Mouse (Mus musculus): ENCODE measurements around the gene Hnf1a. TPM values are rescaled to one million over a fixed set of nuclear protein-coding genes. Genes with fewer than 3 reads are reported as not detected.

The Hnf1a gene
- polyA plus RNA-seq, 1 experiment from 2014 or later, result not detected

DNA sequence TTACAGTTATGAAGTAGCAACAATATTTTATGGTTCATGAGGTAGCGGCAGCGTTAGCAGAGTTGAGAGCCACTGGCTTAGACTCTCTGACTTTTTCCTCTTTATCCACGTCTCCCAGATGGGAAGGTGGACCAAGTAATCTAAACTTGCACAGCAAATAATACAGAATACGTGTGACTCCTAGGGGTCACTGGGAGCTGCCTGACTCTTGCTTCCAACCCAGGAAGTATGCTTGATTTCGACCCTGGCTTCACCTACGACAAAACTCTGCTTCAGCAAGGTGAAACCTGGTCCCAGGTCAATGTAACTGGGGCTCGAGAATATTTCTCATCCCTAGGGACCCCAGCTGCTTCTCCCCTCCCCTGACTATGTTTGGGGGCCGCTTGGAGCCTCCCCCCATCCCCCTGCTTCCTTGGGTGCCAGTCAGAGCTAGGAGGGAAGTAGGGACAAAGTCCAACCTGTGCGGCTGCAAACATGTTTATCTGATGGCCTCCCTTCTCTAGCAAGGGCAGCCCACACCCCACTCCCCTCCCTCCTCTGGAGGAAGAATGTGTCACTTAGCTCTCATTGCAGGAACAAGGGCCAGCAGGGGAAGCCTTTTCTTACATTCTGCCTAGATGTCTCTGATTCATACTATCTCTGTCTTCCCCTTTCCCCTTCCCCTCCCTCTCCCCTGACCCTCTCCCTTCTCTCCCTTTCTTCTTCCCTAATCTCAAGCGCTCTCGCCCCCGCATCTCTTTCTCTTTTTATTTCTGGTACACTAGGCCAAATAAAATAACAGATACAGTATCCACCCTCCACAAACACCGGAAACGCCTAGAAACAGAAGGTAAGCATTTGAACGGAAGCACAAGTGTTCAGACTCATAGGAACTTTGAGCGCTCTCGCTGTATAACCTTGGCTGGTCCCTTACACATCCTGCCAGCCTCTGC, 5.7 kb downstream of the Hnf1a start:
- H3K9me3 ChIP-seq (ENCODE audit: control insufficient read depth, low read length), result no peaks in the 10 kb centered on the region
- DNase-seq (ENCODE audit: low spot score) (no peak), ATAC-seq (ENCODE audit: insufficient number of reproducible peaks, low FRiP score, low TSS enrichment, low read depth) (no peak)
- H3K9ac ChIP-seq (ENCODE audit: low read length), result no peak overlapping the region
- peaks cover 4% of the 10 kb centered on the region; the same call in 1 of the 2 replicates for H3K4me1 ChIP-seq (ENCODE audit: control insufficient read depth, insufficient read depth, low read length)
- H3K4me3 ChIP-seq (ENCODE audit: low read depth, low read length), result no peak overlapping the region
- no peaks in the 10 kb centered on the region for H3K27me3 ChIP-seq (ENCODE audit: control insufficient read depth, insufficient read depth, low read length)
- WGBS, result 65% methylated on average over 17 of the region's 17 CpGs
- H3K36me3 ChIP-seq (ENCODE audit: control insufficient read depth, insufficient read depth, low read length), result no peaks in the 10 kb centered on the region
- H3K27ac ChIP-seq (replicated peaks; ENCODE audit: low read depth, low read length), result no peak overlapping the region
- H3K4me2 ChIP-seq (ENCODE audit: low read depth, severe bottlenecking), result no peak overlapping the region

DNA sequence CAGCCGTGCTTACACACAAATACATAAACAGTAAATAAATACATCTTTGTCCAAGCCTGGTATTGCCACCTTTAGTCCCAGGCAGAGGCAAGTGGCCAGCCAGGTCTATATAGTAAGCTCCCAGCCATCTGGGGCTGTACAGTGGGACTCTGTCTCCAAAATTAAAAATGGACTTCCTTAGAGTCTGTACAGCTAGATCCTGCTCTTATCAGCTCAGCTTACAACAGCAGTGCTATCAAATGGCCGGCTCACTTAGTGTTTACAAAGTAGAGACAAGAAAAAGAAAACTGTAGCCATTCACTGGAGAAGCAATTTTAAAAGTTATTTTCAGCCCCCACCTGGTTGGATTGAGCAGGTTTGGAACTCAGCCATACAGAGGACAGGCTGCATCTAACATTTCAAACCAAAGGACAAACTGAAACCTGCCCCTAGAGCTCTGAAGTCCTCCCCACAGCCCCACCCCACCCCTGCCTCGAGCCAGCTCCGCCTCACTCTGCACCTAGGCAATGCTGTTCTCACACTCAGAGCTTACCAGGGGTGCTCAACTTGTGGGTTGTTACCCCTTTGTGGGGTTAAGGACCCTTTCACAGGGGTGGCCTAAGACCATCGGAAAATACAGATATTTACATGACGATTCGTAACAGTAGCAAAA, 6.5 kb downstream of the Hnf1a start:
- Histone ChIP-seq H3K27me3 (ENCODE audit: control insufficient read depth, insufficient read depth, low read length) (no peaks in the 10 kb centered on the region), H3K36me3 (ENCODE audit: control insufficient read depth, insufficient read depth, low read length) (no peaks in the 10 kb centered on the region), H3K4me3 (ENCODE audit: low read depth, low read length) (no peak overlapping the region), H3K9me3 (ENCODE audit: control insufficient read depth, low read length) (no peaks in the 10 kb centered on the region), H3K9ac (ENCODE audit: low read length) (no peak overlapping the region), H3K27ac (replicated peaks; ENCODE audit: low read depth, low read length) (no peak overlapping the region), H3K4me2 (ENCODE audit: low read depth, severe bottlenecking) (no peak overlapping the region), H3K4me1 (ENCODE audit: control insufficient read depth, insufficient read depth, low read length) (peaks cover 4% of the 10 kb centered on the region; the same call in 1 of the 2 replicates)
- ATAC-seq (ENCODE audit: insufficient number of reproducible peaks, low FRiP score, low TSS enrichment, low read depth) (no peak), DNase-seq (ENCODE audit: low spot score) (no peak)
- 62% methylated on average over 7 of the region's 7 CpGs for WGBS

DNA sequence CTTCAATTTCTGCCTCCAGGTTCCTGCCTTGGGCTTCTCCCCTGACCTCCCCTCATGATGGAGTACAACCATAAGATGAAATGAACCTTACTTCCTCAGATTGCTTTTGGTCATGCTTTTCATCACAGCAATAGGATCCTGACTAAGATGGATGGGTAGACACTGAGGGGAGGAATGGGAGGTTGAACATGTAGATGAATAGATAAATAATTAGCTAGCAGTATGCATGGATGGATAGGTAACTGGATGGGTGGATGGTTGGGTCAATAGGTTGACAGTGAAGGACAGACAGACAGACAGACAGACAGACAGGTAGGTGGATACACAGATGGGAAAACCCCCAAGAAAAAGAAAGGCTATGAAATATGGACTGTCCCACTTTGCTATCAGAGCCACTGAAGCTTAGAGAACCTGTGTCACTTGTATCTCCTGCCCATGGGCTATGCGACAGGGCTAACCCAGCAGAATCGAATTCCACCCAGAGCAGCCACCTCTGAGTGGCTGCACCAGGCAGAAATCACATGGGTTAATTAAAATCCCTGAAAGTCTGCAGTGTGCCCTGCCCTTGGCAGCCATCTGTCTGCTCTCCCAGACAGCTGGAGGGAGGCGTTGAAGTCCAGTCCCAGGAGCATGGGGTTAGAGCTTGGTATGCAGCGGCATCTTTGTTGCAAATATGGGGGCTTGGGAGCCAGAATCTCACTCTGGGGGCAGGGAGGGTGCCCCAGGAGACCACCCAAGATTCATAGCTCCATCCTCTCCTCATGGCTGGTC, 9.1 kb downstream of the Hnf1a start:
- H3K4me1 ChIP-seq (ENCODE audit: control insufficient read depth, insufficient read depth, low read length), result peaks cover 4% of the 10 kb centered on the region; the same call in 1 of the 2 replicates
- H3K27ac ChIP-seq (replicated peaks; ENCODE audit: low read depth, low read length), result no peak overlapping the region
- H3K9ac ChIP-seq (ENCODE audit: low read length), result no peak overlapping the region
- no peaks in the 10 kb centered on the region for H3K9me3 ChIP-seq (ENCODE audit: control insufficient read depth, low read length)
- 44% methylated on average over 4 of the region's 4 CpGs for WGBS
- H3K36me3 ChIP-seq (ENCODE audit: control insufficient read depth, insufficient read depth, low read length), result no peaks in the 10 kb centered on the region
- DNase-seq (ENCODE audit: low spot score) (no peak), ATAC-seq (ENCODE audit: insufficient number of reproducible peaks, low FRiP score, low TSS enrichment, low read depth) (no peak)
- no peak overlapping the region for H3K4me2 ChIP-seq (ENCODE audit: low read depth, severe bottlenecking)
- no peak overlapping the region for H3K4me3 ChIP-seq (ENCODE audit: low read depth, low read length)
- H3K27me3 ChIP-seq (ENCODE audit: control insufficient read depth, insufficient read depth, low read length), result no peaks in the 10 kb centered on the region

DNA sequence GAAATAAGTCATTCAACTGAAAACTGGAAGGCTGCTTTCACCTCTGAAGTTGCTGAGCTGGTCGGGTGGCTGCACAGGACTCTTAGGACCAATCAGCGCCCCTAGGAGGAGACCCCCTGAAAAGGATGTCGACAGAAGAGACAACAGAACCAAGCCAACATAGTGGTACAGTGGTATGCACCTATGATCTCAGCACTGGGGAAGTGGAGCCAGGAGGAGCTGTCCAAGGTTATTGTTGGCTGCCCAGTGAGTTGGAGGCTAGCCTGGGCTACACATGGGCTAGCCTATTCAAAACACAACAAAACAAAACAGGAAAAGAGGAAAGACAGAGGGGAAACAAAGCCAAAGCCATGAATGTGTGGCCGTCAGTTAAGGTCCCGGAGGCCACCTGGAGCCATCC, 12.8 kb downstream of the Hnf1a start:
- no peak for ATAC-seq (ENCODE audit: insufficient number of reproducible peaks, low FRiP score, low TSS enrichment, low read depth)

DNA sequence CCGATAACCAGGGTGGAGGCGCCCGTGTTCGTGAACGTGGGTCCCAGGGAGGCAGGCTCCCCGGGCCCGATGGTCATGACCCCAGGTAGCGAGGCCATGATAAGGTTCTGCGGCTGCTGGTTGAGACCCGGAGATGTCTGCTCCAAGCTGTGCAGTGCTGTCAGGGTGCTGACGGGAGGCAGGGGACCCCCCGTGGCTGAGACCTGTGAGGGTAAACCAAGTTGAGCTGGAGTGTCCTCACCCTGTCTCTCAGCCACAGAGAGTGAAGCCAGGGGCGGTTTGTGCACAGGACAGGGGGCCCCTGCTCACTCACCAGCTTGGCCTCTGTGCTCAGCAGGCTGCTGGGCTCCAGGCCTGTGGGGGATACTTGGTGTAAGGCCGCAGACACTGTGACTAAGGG, 17.6 kb downstream of the Hnf1a start:
- Histone ChIP-seq H3K27me3 (ENCODE audit: control insufficient read depth, insufficient read depth, low read length) (no peaks in the 10 kb centered on the region), H3K9me3 (ENCODE audit: control insufficient read depth, low read length) (no peaks in the 10 kb centered on the region), H3K4me1 (ENCODE audit: control insufficient read depth, insufficient read depth, low read length) (no peaks in the 10 kb centered on the region; the same call in 1 of the 2 replicates), H3K4me2 (ENCODE audit: low read depth, severe bottlenecking) (no peak overlapping the region), H3K27ac (replicated peaks; ENCODE audit: low read depth, low read length) (no peak overlapping the region), H3K36me3 (ENCODE audit: control insufficient read depth, insufficient read depth, low read length) (peaks cover 14% of the 10 kb centered on the region), H3K9ac (ENCODE audit: low read length) (no peak overlapping the region), H3K4me3 (ENCODE audit: low read depth, low read length) (no peak overlapping the region)
- DNase-seq (ENCODE audit: low spot score) (no peak), ATAC-seq (ENCODE audit: insufficient number of reproducible peaks, low FRiP score, low TSS enrichment, low read depth) (no peak)
- 86% methylated on average over 14 of the region's 14 CpGs for WGBS

More for the DNA sequence above, 12.8 kb downstream of the Hnf1a start:
- no peak overlapping the region for H3K9ac ChIP-seq (ENCODE audit: low read length)
- H3K4me1 ChIP-seq (ENCODE audit: control insufficient read depth, insufficient read depth, low read length), result peaks cover 4% of the 10 kb centered on the region; the same call in 1 of the 2 replicates
- H3K4me3 ChIP-seq (ENCODE audit: low read depth, low read length), result no peak overlapping the region
- no peak overlapping the region for H3K4me2 ChIP-seq (ENCODE audit: low read depth, severe bottlenecking)
- H3K36me3 ChIP-seq (ENCODE audit: control insufficient read depth, insufficient read depth, low read length), result no peaks in the 10 kb centered on the region
- no peaks in the 10 kb centered on the region for H3K9me3 ChIP-seq (ENCODE audit: control insufficient read depth, low read length)
- DNase-seq (ENCODE audit: low spot score), result no peak
- WGBS, result 83% methylated on average over 5 of the region's 5 CpGs
- H3K27me3 ChIP-seq (ENCODE audit: control insufficient read depth, insufficient read depth, low read length), result no peaks in the 10 kb centered on the region
- no peak overlapping the region for H3K27ac ChIP-seq (replicated peaks; ENCODE audit: low read depth, low read length)

DNA sequence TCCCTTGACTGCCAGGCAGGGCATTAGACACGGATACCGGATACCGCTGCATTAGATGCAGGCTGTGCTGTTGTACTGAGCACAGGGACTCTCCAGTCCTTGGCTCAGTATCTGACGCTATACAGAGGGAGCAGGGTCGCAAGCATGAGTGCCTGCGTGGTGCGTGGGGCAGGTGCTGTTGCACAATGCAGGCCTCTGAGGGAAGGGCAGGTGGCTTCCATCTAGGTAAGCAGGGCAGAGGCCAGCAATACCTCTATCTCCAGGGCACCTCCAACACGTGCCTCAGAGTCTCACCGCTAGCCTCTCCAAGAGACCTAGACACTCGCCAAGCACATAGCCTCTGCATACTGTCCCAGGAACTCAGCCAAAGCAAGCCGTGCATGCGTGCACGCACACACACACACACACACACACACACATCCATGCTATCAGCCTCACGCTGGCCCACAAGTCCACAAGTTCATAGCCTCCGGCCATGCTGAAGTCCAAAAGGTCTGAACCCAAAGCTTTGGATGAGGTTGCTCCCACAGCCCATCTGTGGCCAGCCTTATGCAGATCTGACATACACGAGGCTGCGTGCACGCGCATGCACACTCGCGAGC, 19.5 kb downstream of the Hnf1a start:
- H3K4me3 ChIP-seq (ENCODE audit: low read depth, low read length), result no peak overlapping the region
- H3K4me1 ChIP-seq (ENCODE audit: control insufficient read depth, insufficient read depth, low read length), result no peaks in the 10 kb centered on the region; the same call in 1 of the 2 replicates
- no peak for DNase-seq (ENCODE audit: low spot score)
- H3K4me2 ChIP-seq (ENCODE audit: low read depth, severe bottlenecking), result no peak overlapping the region
- H3K27ac ChIP-seq (replicated peaks; ENCODE audit: low read depth, low read length), result no peak overlapping the region
- H3K36me3 ChIP-seq (ENCODE audit: control insufficient read depth, insufficient read depth, low read length), result peaks cover 22% of the 10 kb centered on the region
- no peak for ATAC-seq (ENCODE audit: insufficient number of reproducible peaks, low FRiP score, low TSS enrichment, low read depth)
- no peaks in the 10 kb centered on the region for H3K27me3 ChIP-seq (ENCODE audit: control insufficient read depth, insufficient read depth, low read length)
- WGBS, result 87% methylated on average over 21 of the region's 21 CpGs
- H3K9ac ChIP-seq (ENCODE audit: low read length), result no peak overlapping the region
- H3K9me3 ChIP-seq (ENCODE audit: control insufficient read depth, low read length), result no peaks in the 10 kb centered on the region

DNA sequence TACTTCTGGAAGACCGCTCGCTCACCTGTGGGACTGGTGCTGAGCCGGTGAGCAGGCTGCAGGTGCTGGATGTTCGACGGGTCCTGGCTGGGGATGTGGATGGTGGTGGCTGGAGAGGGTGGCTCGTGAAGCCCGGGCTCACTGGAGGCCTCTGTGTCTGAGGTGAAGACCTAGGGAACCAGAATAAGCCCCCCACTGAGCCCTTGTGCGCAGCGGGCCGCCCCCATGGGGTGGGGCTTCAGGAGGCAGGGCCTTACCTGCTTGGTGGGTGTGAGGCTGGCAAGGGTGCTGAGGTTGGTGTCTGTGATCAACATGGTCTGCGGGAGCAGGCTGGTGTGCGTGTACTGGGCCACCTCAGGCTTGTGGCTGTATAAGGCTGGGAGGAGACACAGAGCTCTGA, 20.2 kb downstream of the Hnf1a start:
- H3K27ac ChIP-seq (replicated peaks; ENCODE audit: low read depth, low read length), result no peak overlapping the region
- H3K27me3 ChIP-seq (ENCODE audit: control insufficient read depth, insufficient read depth, low read length), result no peaks in the 10 kb centered on the region
- no peaks in the 10 kb centered on the region; the same call in 1 of the 2 replicates for H3K4me1 ChIP-seq (ENCODE audit: control insufficient read depth, insufficient read depth, low read length)
- H3K9me3 ChIP-seq (ENCODE audit: control insufficient read depth, low read length), result no peaks in the 10 kb centered on the region
- H3K4me2 ChIP-seq (ENCODE audit: low read depth, severe bottlenecking), result no peak overlapping the region
- WGBS, result 70% methylated on average over 12 of the region's 12 CpGs
- no peak overlapping the region for H3K4me3 ChIP-seq (ENCODE audit: low read depth, low read length)
- peaks cover 22% of the 10 kb centered on the region for H3K36me3 ChIP-seq (ENCODE audit: control insufficient read depth, insufficient read depth, low read length)
- DNase-seq (ENCODE audit: low spot score) (no peak), ATAC-seq (ENCODE audit: insufficient number of reproducible peaks, low FRiP score, low TSS enrichment, low read depth) (no peak)
- H3K9ac ChIP-seq (ENCODE audit: low read length), result no peak overlapping the region

DNA sequence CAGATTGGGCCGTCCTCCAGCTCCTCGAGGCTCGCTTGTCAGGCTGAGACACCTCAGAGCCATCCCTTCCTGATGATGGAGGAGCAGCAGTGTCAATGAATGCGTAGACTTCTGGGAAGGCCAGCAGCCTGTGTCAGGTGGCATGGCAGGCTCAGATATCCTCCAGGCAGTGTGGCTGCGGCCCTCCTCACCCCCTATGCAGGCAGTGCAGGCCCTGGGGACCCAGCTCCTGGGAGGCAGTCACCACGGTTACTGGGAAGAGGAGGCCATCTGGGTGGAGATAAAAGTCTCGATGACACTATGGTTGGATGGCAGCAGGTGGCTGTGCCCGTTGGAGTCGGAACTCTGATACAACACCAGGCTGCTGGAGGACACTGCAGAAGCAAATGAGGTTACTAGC, 21.1 kb downstream of the Hnf1a start:
- Histone ChIP-seq H3K4me3 (ENCODE audit: low read depth, low read length) (no peak overlapping the region), H3K9ac (ENCODE audit: low read length) (no peak overlapping the region), H3K4me1 (ENCODE audit: control insufficient read depth, insufficient read depth, low read length) (no peaks in the 10 kb centered on the region; the same call in 1 of the 2 replicates), H3K27me3 (ENCODE audit: control insufficient read depth, insufficient read depth, low read length) (no peaks in the 10 kb centered on the region), H3K9me3 (ENCODE audit: control insufficient read depth, low read length) (no peaks in the 10 kb centered on the region), H3K27ac (replicated peaks; ENCODE audit: low read depth, low read length) (no peak overlapping the region), H3K36me3 (ENCODE audit: control insufficient read depth, insufficient read depth, low read length) (peaks cover 22% of the 10 kb centered on the region), H3K4me2 (ENCODE audit: low read depth, severe bottlenecking) (no peak overlapping the region)
- 93% methylated on average over 9 of the region's 9 CpGs for WGBS
- no peak for DNase-seq (ENCODE audit: low spot score)
- no peak for ATAC-seq (ENCODE audit: insufficient number of reproducible peaks, low FRiP score, low TSS enrichment, low read depth)

All from limb, embryonic 11.5 days (tissue).